Mouse (Mus musculus) stomach, postnatal 0 days (tissue): ENCODE results near the gene Fgfr2.

Experiments
- CTCF ChIP-seq: IDR thresholded peaks from 2 replicates; pipeline ENCODE4 v1.5.1; 2016; ENCODE audit warnings: antibody characterized with exemption, low read depth, mild to moderate bottlenecking, moderate library complexity
- EP300 ChIP-seq: optimal IDR thresholded peaks from 2 replicates; pipeline ENCODE3; 2016; ENCODE audit warnings: antibody characterized with exemption

- TF ChIP-seq CTCF = no peak
- no peak for TF ChIP-seq EP300
Measured at GRCm38 (mm10) chr7:130558592-130558991, 2564.6 kb downstream of the Fgfr2 start.
